Mouse (Mus musculus): ENCODE results near the gene Runx2.

DNA sequence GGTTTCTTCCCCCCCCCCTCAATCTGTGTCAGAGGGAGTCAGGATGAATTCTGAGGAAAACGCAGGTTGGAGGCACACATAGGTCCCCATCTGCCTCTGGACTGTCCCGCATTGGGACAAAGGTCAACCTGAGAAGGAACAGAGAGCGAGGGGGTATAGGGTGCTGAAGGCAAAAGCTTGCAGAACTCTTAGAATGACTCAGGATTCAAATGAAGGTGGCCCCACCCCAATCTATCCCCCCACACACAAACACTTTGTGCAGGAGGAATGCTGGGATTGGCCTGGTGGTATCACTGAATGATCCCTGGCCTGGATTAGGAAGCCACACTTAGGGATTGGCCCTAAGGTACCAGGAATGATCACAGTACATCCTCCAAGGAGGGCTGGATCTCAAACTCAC is 208.8 kb downstream of the Runx2 start:
- TF ChIP-seq CTCF (IDR thresholded peaks at IDR 0.05; ENCODE audit: extremely low read depth, insufficient read length, insufficient replicate concordance, low read depth, low read length): no peak
- TF ChIP-seq POLR2A (IDR thresholded peaks at IDR 0.05; ENCODE audit: low read depth, low read length): no peak
